Mouse (Mus musculus) neural tube, embryonic 14.5 days (tissue): Measurements from ENCODE around the gene Rab11fip4. TPM values are rescaled to one million over a fixed set of nuclear protein-coding genes. Genes with fewer than 3 reads are reported as not detected.

Source experiments
- ATAC-seq: fragments of 200-750 bp; cut with Nextera tagmentation; 2 replicates; pipeline ENCODE4 v1.8.0; 2017; ENCODE audit warnings: low read depth, mild to moderate bottlenecking, moderate TSS enrichment, moderate library complexity
- H3K27ac ChIP-seq: fragments of 300-500 bp; sonication (generic); 2 replicates; pipeline ENCODE4 v1.5.1; 2014; ENCODE audit warnings: low read depth, mild to moderate bottlenecking, control low read depth, low read length, moderate library complexity, mixed read lengths
- H3K27me3 ChIP-seq: fragments of 300-500 bp; sonication (generic); 2 replicates; pipeline ENCODE4 v1.6.1; 2014; ENCODE audit warnings: low read length; ENCODE audit not compliant: control insufficient read depth, insufficient read depth
- H3K36me3 ChIP-seq: fragments of 300-500 bp; sonication (generic); 2 replicates; pipeline ENCODE4 v1.6.1; 2014; ENCODE audit warnings: low read length, mixed read lengths; ENCODE audit not compliant: control insufficient read depth, insufficient read depth
- H3K4me1 ChIP-seq: fragments of 300-500 bp; sonication (generic); 2 replicates; pipeline ENCODE4 v1.6.1; 2014; ENCODE audit warnings: low read length; ENCODE audit not compliant: control insufficient read depth, insufficient read depth
- H3K4me2 ChIP-seq: fragments of 300-500 bp; sonication (generic); 2 replicates; pipeline ENCODE4 v1.6.1; 2014; ENCODE audit warnings: mild to moderate bottlenecking, low read depth, low read length, control low read depth
- H3K4me3 ChIP-seq: fragments of 300-500 bp; sonication (generic); 2 replicates; pipeline ENCODE4 v1.5.1; 2014; ENCODE audit warnings: low read depth, low read length, control low read depth, mixed read lengths
- H3K9ac ChIP-seq: fragments of 300-500 bp; sonication (generic); replicated peaks from 2 replicates; pipeline ENCODE4 v1.6.1; 2014; ENCODE audit warnings: low read depth, mild to moderate bottlenecking, control low read depth, low read length, mixed read lengths
- H3K9me3 ChIP-seq: fragments of 300-500 bp; sonication (generic); 2 replicates; pipeline ENCODE4 v1.6.1; 2016; ENCODE audit warnings: low read length; ENCODE audit not compliant: control insufficient read depth
- WGBS: fragments of 180-500 bp; shearing (Covaris S2); extraction: QIAGEN DNeasy Blood & Tissue Kit; methylation state at CpG from one replicate; pipeline ENCODE4 v1.1.7; 2014; 5-methylcytosine and 5-hydroxymethylcytosine counted together
- polyA plus RNA-seq: library from polyadenylated mRNA; unstranded; fragments of >200 nt; fragmentation: Nextera tagmentation; extraction: Ambion mirVana; gene quantifications from 2 replicates; pipeline ENCODE4 v1.2.1, GENCODE M21; 2014

Gene Rab11fip4
- polyA plus RNA-seq, 1 experiment from 2014 or later = 23.1 TPM

DNA sequence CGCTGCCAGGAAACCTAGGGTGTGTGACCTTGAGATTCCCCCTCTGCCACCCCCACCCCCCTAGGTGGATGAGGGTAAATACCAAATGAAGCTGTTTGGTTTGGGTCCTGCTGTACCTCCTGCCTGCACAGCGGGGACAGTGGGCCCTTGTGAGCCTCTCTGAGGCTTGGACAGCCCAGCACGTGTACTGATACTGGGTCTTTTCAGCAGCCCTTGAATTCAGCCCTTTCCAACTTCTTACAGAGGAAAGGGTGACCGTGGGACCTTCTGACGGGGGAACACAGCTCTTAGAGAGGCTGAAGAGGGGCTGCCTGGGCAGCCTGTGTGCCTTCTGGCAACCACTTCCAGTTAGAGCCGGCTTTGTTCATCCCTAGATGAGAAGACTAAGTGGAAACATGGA is 85.0 kb downstream of the Rab11fip4 start:
- Histone ChIP-seq H3K9me3 (no peaks in the 10 kb centered on the region), H3K27me3 (no peaks in the 10 kb centered on the region), H3K9ac (no peak overlapping the region), H3K4me2 (no peak overlapping the region), H3K27ac (no peak overlapping the region), H3K36me3 (no peaks in the 10 kb centered on the region), H3K4me3 (no peak overlapping the region), H3K4me1 (0 out of 2 replicates have a peak, but pooled peaks cover 2% of the 10 kb centered on the region)
- no peak for ATAC-seq
- WGBS = 75% methylated on average over 6 of the region's 6 CpGs

DNA sequence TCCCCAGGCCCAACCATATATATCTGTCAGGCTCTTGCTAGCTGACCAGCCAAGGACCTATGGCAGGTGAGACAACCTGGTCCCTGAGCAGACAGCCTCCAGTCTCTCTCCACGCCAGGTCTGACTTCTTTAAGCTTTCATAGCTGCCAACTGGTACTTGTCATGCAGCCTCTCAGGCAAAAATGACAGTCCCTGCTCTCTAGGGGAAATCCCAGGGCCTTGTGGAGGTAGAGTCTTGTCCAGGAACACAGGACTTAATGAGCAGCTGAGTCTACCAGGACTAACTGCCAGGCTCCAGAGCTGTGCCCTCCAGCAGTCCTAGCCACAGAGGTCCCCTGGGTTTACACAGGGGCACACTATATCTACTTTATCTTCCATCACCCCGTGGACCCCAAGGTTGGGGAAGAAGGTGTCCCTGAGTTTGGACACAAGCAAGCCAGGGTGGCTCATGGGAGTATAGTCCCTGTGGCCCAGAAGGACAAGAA is 85.5 kb downstream of the Rab11fip4 start:
- no peak for ATAC-seq
- no peak overlapping the region for H3K4me3 ChIP-seq
- no peaks in the 10 kb centered on the region for H3K27me3 ChIP-seq
- H3K36me3 ChIP-seq = no peaks in the 10 kb centered on the region
- no peak overlapping the region for H3K9ac ChIP-seq
- H3K4me2 ChIP-seq = no peak overlapping the region
- 79% methylated on average over 2 of the region's 2 CpGs for WGBS
- no peak overlapping the region for H3K27ac ChIP-seq
- H3K9me3 ChIP-seq = no peaks in the 10 kb centered on the region
- H3K4me1 ChIP-seq = 0 out of 2 replicates have a peak, but pooled peaks cover 2% of the 10 kb centered on the region

DNA sequence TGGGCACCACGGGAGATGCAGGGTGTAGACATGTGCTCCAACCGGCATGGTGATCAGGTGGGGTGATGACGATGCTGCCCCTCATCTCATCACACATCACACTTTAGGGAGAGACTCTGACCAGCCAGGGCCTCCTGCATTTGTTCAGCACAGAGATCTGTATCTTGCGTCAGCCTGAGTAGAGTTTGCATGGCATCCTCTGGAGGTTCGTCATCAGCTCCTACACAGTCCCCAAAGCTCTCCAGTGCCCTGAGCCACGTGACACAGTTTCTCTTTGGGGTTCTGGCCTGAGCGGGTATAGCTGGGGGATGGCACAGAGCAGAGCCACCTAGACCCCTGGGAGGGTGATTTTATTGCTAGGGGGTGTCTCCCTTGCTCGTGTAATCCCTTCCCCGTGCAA is 86.4 kb downstream of the Rab11fip4 start:
- H3K4me2 ChIP-seq = no peak overlapping the region
- H3K27me3 ChIP-seq = no peaks in the 10 kb centered on the region
- H3K9me3 ChIP-seq = no peaks in the 10 kb centered on the region
- no peak overlapping the region for H3K4me3 ChIP-seq
- no peak overlapping the region for H3K27ac ChIP-seq
- WGBS = 75% methylated on average over 9 of the region's 9 CpGs
- H3K36me3 ChIP-seq = no peaks in the 10 kb centered on the region
- no peak for ATAC-seq
- H3K9ac ChIP-seq = no peak overlapping the region
- 0 out of 2 replicates have a peak, but pooled peaks cover 2% of the 10 kb centered on the region for H3K4me1 ChIP-seq

DNA sequence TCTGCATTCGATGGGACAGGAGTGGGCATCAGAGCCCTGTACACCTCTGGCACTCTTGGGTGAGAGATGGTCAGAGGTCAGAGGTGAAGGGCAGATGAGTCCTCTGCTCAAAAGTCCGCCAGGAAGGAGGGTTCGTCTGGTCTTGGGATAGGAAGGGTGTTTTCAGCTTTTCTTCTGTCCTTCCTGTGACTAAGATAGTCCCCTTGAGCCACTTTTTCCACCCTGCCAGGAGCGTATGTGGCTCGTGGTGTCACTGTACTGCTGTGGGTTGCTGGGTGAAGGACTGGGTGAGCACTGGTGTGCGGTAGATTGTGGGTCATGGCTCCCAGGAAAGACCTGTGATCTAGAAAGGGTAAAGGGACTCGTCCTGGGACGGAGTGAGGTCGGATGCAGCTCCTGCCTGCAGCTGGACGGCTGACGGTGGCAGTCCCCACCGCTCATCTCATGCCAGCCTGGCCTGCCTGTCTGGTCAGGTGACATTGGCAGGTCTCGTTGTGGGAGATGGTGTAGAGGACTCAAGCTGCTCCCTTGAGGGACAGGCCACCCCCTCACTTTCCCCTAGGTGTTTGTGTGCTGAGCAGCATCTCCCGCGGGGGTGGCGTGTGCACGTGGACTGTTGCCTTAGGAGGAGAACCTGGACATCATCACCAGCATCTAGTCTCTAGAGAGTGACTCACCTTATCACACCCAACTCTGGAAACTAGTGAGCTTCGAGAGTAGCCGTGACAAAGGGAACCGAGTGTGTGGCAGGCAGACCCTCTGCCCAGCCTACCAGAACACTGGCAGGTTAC is 87.5 kb downstream of the Rab11fip4 start:
- no peak overlapping the region for H3K4me3 ChIP-seq
- no peaks in the 10 kb centered on the region for H3K27me3 ChIP-seq
- H3K4me1 ChIP-seq = 0 out of 2 replicates have a peak, but pooled peaks cover 2% of the 10 kb centered on the region
- no peak for ATAC-seq
- no peaks in the 10 kb centered on the region for H3K36me3 ChIP-seq
- WGBS = 87% methylated on average over 20 of the region's 20 CpGs
- H3K27ac ChIP-seq = no peak overlapping the region
- no peak overlapping the region for H3K9ac ChIP-seq
- H3K4me2 ChIP-seq = no peak overlapping the region
- no peaks in the 10 kb centered on the region for H3K9me3 ChIP-seq

DNA sequence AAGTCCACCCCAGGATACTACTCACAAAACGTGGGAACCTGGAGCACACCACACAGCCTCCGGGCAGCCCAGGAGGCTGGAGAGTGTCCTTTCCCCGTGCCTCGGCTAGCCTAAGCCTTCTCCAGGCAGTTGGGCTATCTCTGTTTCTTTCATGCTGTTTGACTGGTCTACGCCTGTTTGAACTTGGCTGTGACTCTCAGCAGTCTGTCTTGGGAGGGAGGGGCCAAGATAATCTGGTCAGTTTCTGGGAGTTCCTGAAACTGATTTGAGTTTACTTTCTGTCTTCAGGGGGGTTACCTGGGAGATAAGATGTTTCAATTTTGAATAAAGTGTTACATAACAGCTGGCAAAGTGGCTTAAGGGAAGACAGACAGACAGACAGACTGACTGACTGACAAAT is 88.9 kb downstream of the Rab11fip4 start:
- no peaks in the 10 kb centered on the region for H3K27me3 ChIP-seq
- H3K9ac ChIP-seq = no peak overlapping the region
- no peaks in the 10 kb centered on the region for H3K9me3 ChIP-seq
- H3K4me2 ChIP-seq = no peak overlapping the region
- no peak for ATAC-seq
- no peak overlapping the region for H3K4me3 ChIP-seq
- H3K4me1 ChIP-seq = 0 out of 2 replicates have a peak, but pooled peaks cover under 1% of the 10 kb centered on the region
- H3K27ac ChIP-seq = no peak overlapping the region
- 80% methylated on average over 5 of the region's 5 CpGs for WGBS
- H3K36me3 ChIP-seq = peaks cover 5% of the 10 kb centered on the region; the same call in 1 of the 2 replicates

DNA sequence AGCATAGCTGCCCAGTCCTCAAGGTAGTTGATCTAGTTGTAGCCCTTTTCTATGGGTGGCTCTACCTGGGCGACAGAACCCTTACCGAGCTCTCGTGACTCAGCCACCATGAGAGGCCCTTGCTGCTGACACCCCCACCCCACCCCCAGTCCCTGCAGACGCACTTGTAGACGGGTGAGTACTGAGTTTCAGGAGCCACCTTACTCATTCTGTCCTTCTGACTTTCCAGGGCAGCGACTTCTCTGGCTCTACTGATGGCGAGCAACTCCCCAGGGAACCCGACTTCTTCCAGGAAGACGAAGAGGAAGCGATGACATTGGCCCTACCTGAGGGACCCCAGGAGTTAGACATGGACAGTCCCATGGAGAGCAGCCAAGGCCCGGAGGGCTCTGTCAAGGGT is 89.5 kb downstream of the Rab11fip4 start:
- peaks cover 7% of the 10 kb centered on the region; the same call in 1 of the 2 replicates for H3K36me3 ChIP-seq
- H3K9ac ChIP-seq = no peak overlapping the region
- H3K4me2 ChIP-seq = no peak overlapping the region
- H3K9me3 ChIP-seq = no peaks in the 10 kb centered on the region
- no peak for ATAC-seq
- H3K27me3 ChIP-seq = no peaks in the 10 kb centered on the region
- H3K4me1 ChIP-seq = no peaks in the 10 kb centered on the region
- H3K27ac ChIP-seq = no peak overlapping the region
- H3K4me3 ChIP-seq = no peak overlapping the region
- 93% methylated on average over 11 of the region's 11 CpGs for WGBS

DNA sequence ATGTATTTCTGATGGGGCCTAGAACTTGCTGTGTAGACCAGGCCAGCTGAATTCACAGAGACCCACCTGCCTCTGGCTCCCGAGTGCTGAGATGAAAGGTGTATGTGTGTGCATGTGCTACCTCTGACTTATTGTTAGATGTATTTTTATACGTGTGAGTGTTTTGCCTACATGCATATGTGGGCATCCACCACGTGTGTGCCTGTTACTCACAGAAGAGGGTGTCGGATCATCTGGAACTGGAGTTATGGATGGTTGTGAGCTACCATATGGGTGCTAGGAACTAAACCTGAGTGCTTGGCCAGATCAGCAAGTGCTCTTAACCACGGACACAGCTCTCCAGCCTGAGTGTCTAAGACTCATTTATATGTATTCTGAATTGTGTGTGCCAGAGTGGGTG is 90.2 kb downstream of the Rab11fip4 start:
- ATAC-seq = no peak
- H3K27me3 ChIP-seq = no peaks in the 10 kb centered on the region
- WGBS = 87% methylated on average over 5 of the region's 5 CpGs

DNA sequence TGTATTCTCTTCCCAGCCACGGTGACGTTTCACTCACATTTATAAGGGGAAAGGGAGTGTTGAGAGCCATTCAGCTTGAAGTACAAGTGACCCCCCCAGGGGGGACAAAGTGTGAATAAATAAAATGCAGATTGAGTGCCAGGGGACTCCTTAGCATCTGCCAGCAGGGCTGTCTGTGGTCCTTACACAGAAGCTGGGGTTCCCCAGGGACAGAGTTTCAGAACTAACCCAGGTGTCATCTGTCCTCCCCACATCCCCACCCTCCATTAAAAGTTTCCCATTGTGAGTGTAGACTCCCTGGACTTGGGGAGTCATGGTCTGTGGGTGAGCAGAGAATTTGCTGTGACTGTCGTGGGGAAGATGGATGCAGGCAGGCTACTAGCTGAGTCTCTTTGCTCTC is 90.8 kb downstream of the Rab11fip4 start:
- H3K4me1 ChIP-seq = no peaks in the 10 kb centered on the region
- H3K9ac ChIP-seq = no peak overlapping the region
- ATAC-seq = no peak
- no peaks in the 10 kb centered on the region for H3K27me3 ChIP-seq
- WGBS = 39% methylated on average over 3 of the region's 3 CpGs
- H3K9me3 ChIP-seq = no peaks in the 10 kb centered on the region
- peaks cover 7% of the 10 kb centered on the region; the same call in 1 of the 2 replicates for H3K36me3 ChIP-seq
- no peak overlapping the region for H3K4me2 ChIP-seq
- H3K4me3 ChIP-seq = no peak overlapping the region
- H3K27ac ChIP-seq = no peak overlapping the region

More for the DNA sequence above, 90.2 kb downstream of the Rab11fip4 start:
- Histone ChIP-seq H3K27ac (no peak overlapping the region), H3K9me3 (no peaks in the 10 kb centered on the region), H3K36me3 (peaks cover 7% of the 10 kb centered on the region; the same call in 1 of the 2 replicates), H3K4me2 (no peak overlapping the region), H3K4me1 (no peaks in the 10 kb centered on the region), H3K4me3 (no peak overlapping the region), H3K9ac (no peak overlapping the region)

DNA sequence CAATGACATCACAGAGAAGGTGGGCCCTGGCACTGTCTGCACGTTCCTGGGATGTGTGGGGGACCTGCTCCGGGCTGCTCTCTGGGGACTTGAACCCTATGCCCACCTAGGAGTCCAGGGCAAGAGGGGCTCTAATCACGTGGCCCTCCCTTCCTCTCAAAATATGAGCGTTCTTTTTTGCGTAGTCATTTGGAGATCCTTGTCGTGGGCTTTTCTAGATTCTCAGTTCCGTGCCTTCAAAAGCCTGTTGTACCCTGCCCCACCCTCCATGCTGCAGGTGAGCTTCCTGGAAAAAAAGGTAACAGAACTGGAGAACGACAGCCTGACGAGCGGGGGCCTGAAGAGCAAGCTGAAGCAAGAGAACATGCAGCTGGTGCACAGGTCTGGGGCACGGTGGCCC is 94.1 kb downstream of the Rab11fip4 start:
- WGBS = 89% methylated on average over 11 of the region's 11 CpGs
- H3K9ac ChIP-seq = no peak overlapping the region
- ATAC-seq = no peak
- no peaks in the 10 kb centered on the region for H3K27me3 ChIP-seq
- no peak overlapping the region for H3K4me3 ChIP-seq
- no peak overlapping the region for H3K27ac ChIP-seq
- no peaks in the 10 kb centered on the region for H3K9me3 ChIP-seq
- peaks cover 13% of the 10 kb centered on the region; the same call in 1 of the 2 replicates for H3K36me3 ChIP-seq
- H3K4me2 ChIP-seq = no peak overlapping the region
- H3K4me1 ChIP-seq = no peaks in the 10 kb centered on the region
